Mouse (Mus musculus) spleen, adult 2 months (tissue): Measurements from ENCODE around the gene Castor2.

ENCODE experiments used
- CTCF ChIP-seq: fragments of 200-500 bp; IDR thresholded peaks from 2 replicates; pipeline ENCODE4 v1.5.1; 2011; ENCODE audit warnings: mild to moderate bottlenecking, inconsistent platforms; ENCODE audit not compliant: insufficient read depth, insufficient read length, insufficient replicate concordance; ENCODE audit errors: extremely low read depth
- POLR2A ChIP-seq: fragments of 200-500 bp; IDR thresholded peaks from 2 replicates; pipeline ENCODE4 v1.6.1; 2011; ENCODE audit warnings: low read depth, low read length, inconsistent platforms

DNA sequence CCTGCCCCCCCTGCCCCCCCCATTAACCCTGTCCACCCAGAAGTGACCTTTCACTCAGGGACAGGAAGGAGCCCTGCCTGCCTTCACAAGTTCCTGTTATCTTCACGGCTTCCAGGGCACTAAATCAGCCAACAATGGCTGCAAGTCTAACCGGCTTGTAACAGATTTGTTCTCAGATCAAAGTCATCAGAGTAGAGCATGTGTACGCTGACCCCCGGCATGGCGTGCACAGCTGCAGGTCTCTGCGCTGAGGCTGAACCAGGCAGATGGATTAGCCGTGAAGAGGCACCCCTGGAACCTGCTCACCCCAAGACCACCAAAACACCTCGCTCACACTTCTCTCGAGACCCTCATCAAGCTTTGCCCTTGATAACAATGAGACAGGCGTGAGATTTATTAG lies 48.8 kb upstream of the Castor2 start:
- TF ChIP-seq CTCF (no peak), POLR2A (no peak)
